Comparison of ENCODE assay signal across 9 mouse cellular contexts in genomic region chr10:94072261-94072915, GRCm38 (mm10). TPM values are rescaled to one million over a fixed set of nuclear protein-coding genes. Genes with fewer than 3 reads are reported as not detected.
DNase-seq lines count a peak whose midpoint lies in the region; ATAC-seq and TF ChIP-seq lines count a peak whose summit lies in the region.
"Had no signal": no experiment of that assay in that cellular context is flagged by ENCODE, and none has a peak within 500 bp of the region (broad histone marks: within the 10 kb centered on the region; RNA-seq: fewer than 3 reads in every experiment).

No protein-coding gene starts in this region.

- peak; percentile 12 to 17 for DNase-seq in cerebellum, adult 18-20 months
- no peak for DNase-seq in cerebellum, adult 11 months
- DNase-seq in MEL (ENCODE audit: low read depth, low spot score): peak; percentile 86
- peak; percentile 56 for DNase-seq in intestine, embryonic 14.5 days (ENCODE audit: low spot score)
- peak in 2 of 3 experiments; percentile 35 to 57 for DNase-seq in liver, embryonic 14.5 days (ENCODE audit: low read depth in 3 of 3, low spot score in 3 of 3)
- peak; percentile 7 for DNase-seq in thymus, postnatal 14 days
- no peak for DNase-seq in urinary bladder, postnatal 4 days (ENCODE audit: low spot score in 2 of 2)

- H3K4me2 ChIP-seq in intestine, embryonic 14.5 days (ENCODE audit: low read length): no peak overlapping the region
- peak overlapping the region; percentile 53 for H3K4me2 ChIP-seq in liver, embryonic 14.5 days (ENCODE audit: low read depth)

- TF ChIP-seq POLR2A in MEL (IDR thresholded peaks at IDR 0.05; ENCODE audit: control insufficient read depth in 1 of 2, insufficient read depth in 1 of 2, low read depth in 1 of 2, low read length in 2 of 2, poor library complexity in 1 of 2): no peak

- H3K4me1 ChIP-seq in MEL (ENCODE audit: control insufficient read depth in 1 of 2, insufficient read depth in 2 of 2, low read length in 2 of 2): peaks cover 4 to 11% of the 10 kb centered on the region in 2 experiments
- peaks cover 14% of the 10 kb centered on the region for H3K4me1 ChIP-seq in intestine, embryonic 14.5 days (replicated peaks; ENCODE audit: control insufficient read depth, insufficient read depth, low read length)
- H3K4me1 ChIP-seq in liver, embryonic 14.5 days (replicated peaks; ENCODE audit: control insufficient read depth in 2 of 2, insufficient read depth in 2 of 2, low read length in 1 of 2): peaks cover 26 to 31% of the 10 kb centered on the region in 2 experiments

- WGBS in intestine, embryonic 14.5 days: 30% methylated on average over 10 of the region's 10 CpGs
- 31% methylated on average over 10 of the region's 10 CpGs for WGBS in liver, embryonic 14.5 days (ENCODE audit: insufficient replicate concordance)

- H3K4me3 ChIP-seq in MEL (ENCODE audit: control insufficient read depth in 1 of 2, insufficient read depth in 1 of 2, low read depth in 2 of 2, low read length in 2 of 2): no peak overlapping the region
- H3K4me3 ChIP-seq in intestine, embryonic 14.5 days (ENCODE audit: low read depth, low read length): no peak overlapping the region
- no peak overlapping the region for H3K4me3 ChIP-seq in liver, embryonic 14.5 days (ENCODE audit: insufficient read depth in 1 of 2, low read depth in 2 of 2, low read length in 2 of 2)

- TF ChIP-seq RAD21 in MEL (IDR thresholded peaks at IDR 0.05; ENCODE audit: low read depth, low read length): no peak

- H3K27ac ChIP-seq in MEL (ENCODE audit: control insufficient read depth, low read depth, low read length): peak overlapping the region; percentile 28; the same call in 1 of the 2 replicates
- H3K27ac ChIP-seq in intestine, embryonic 14.5 days (ENCODE audit: low read depth): peak overlapping the region; percentile 73
- peak overlapping the region; percentile 62 for H3K27ac ChIP-seq in liver, embryonic 14.5 days

- TF ChIP-seq EP300 in MEL (IDR thresholded peaks at IDR 0.05; ENCODE audit: low read depth in 1 of 2, low read length in 2 of 2): peak; percentile 40 to 71
- TF ChIP-seq EP300 in liver, embryonic 14.5 days (IDR thresholded peaks at IDR 0.05; ENCODE audit: low read depth): peak; percentile 42; the same call in 1 of the 2 replicates

- peaks cover 0 to 10% of the 10 kb centered on the region in 2 experiments; a peak in 2 of 4 replicates for H3K36me3 ChIP-seq in MEL (ENCODE audit: control insufficient read depth in 1 of 2, insufficient read depth in 2 of 2, low read length in 2 of 2)
- H3K36me3 ChIP-seq in intestine, embryonic 14.5 days (ENCODE audit: control insufficient read depth, insufficient read depth, low read length): no peaks in the 10 kb centered on the region
- no peaks in the 10 kb centered on the region; the same call in 1 of the 2 replicates for H3K36me3 ChIP-seq in liver, embryonic 14.5 days (replicated peaks; ENCODE audit: control insufficient read depth, insufficient read depth, low read depth)

- H3K27me3 ChIP-seq in MEL (ENCODE audit: control insufficient read depth in 1 of 2, insufficient read depth in 2 of 2, low read length in 2 of 2): no peaks in the 10 kb centered on the region
- no peaks in the 10 kb centered on the region for H3K27me3 ChIP-seq in intestine, embryonic 14.5 days (replicated peaks; ENCODE audit: control insufficient read depth, insufficient read depth, low read length)
- no peaks in the 10 kb centered on the region for H3K27me3 ChIP-seq in liver, embryonic 14.5 days (ENCODE audit: control insufficient read depth, insufficient read depth, low read length)
- H3K27me3 ChIP-seq: CH12.LX had no signal

- H3K9ac ChIP-seq in MEL (ENCODE audit: control insufficient read depth, low read depth, low read length, poor library complexity, severe bottlenecking): no peak overlapping the region
- H3K9ac ChIP-seq in intestine, embryonic 14.5 days (ENCODE audit: low read length): no peak overlapping the region
- peak overlapping the region; percentile 37; the same call in 1 of the 2 replicates for H3K9ac ChIP-seq in liver, embryonic 14.5 days (replicated peaks)

- TF ChIP-seq CTCF in MEL (IDR thresholded peaks at IDR 0.05 in 2 of 3, conservative IDR thresholded peaks at IDR 0.05 in 1 of 3; ENCODE audit: control insufficient read depth in 1 of 3, insufficient read depth in 1 of 3, low read depth in 2 of 3, low read length in 3 of 3, poor library complexity in 1 of 3, severe bottlenecking in 1 of 3): no peak
- no peak for TF ChIP-seq CTCF in liver, embryonic 14.5 days (IDR thresholded peaks at IDR 0.05; ENCODE audit: low read depth)

- no peaks in the 10 kb centered on the region for H3K79me2 ChIP-seq in MEL (ENCODE audit: control insufficient read depth, insufficient read depth, low read length, poor library complexity)

- H3K9me3 ChIP-seq in MEL (replicated peaks; ENCODE audit: insufficient read depth, low read length): no peaks in the 10 kb centered on the region
- no peaks in the 10 kb centered on the region for H3K9me3 ChIP-seq in intestine, embryonic 14.5 days (ENCODE audit: control insufficient read depth, low read length)
- no peaks in the 10 kb centered on the region for H3K9me3 ChIP-seq in liver, embryonic 14.5 days (ENCODE audit: control insufficient read depth, low read length)

- ATAC-seq in erythroid progenitor cell, adult 5-6 weeks (replicated peaks; ENCODE audit: low FRiP score, poor library complexity, severe bottlenecking): peak; percentile 64
- ATAC-seq in intestine, embryonic 14.5 days (replicated peaks; ENCODE audit: low FRiP score, low TSS enrichment, low read depth): no peak
- ATAC-seq in liver, embryonic 14.5 days (ENCODE audit: insufficient read depth): peak; percentile 83

TF ChIP-seq in MEL, 35 proteins besides CTCF, POLR2A, EP300 and RAD21:
- no peak for TF ChIP-seq MXI1 (IDR thresholded peaks at IDR 0.05; ENCODE audit: low read depth, low read length)
- TF ChIP-seq TCF12 (IDR thresholded peaks at IDR 0.05; ENCODE audit: low read depth, low read length): peak; percentile 48; the same call in 1 of the 2 replicates
- no peak for TF ChIP-seq MEF2A (IDR thresholded peaks at IDR 0.05; ENCODE audit: extremely low read depth, insufficient replicate concordance, low read depth, low read length, poor library complexity, severe bottlenecking)
- 0 out of 2 replicates have a peak, but pooled peaks have one; percentile 9 for TF ChIP-seq ETS1 (IDR thresholded peaks at IDR 0.05; ENCODE audit: low read depth, low read length)
- no peak for TF ChIP-seq HCFC1 (IDR thresholded peaks at IDR 0.05; ENCODE audit: low read depth, low read length)
- no peak for TF ChIP-seq E2F4 (IDR thresholded peaks at IDR 0.05; ENCODE audit: borderline replicate concordance, low read depth, low read length)
- no peak for TF ChIP-seq TBP (IDR thresholded peaks at IDR 0.05; ENCODE audit: low read depth, low read length)
- peak; percentile 51 for TF ChIP-seq TAL1 (IDR thresholded peaks at IDR 0.05; ENCODE audit: low read length)
- no peak for TF ChIP-seq ZC3H11A (IDR thresholded peaks at IDR 0.05; ENCODE audit: low read depth, low read length)
- no peak for TF ChIP-seq ELF1 (IDR thresholded peaks at IDR 0.05; ENCODE audit: low read depth, low read length)
- TF ChIP-seq ZMIZ1 (IDR thresholded peaks at IDR 0.05; ENCODE audit: low read depth, low read length): no peak
- TF ChIP-seq USF1 (IDR thresholded peaks at IDR 0.05; ENCODE audit: low read depth, low read length): no peak
- TF ChIP-seq GATA1 (IDR thresholded peaks at IDR 0.05; ENCODE audit: low read depth, low read length): peak; percentile 57

RNA-seq across cellular contexts. Expression of gene Fgd6, which starts 36.6 kb away (rescaled TPM):
- 1.2 and 1.4 TPM in 2 replicates for total RNA-seq in MEL (2012; rRNA removed)
- 1 to 10 TPM in 1 of 2 experiments, not detected in 1; 2.8 TPM for polyA plus RNA-seq in MEL (2012; ENCODE audit: insufficient read depth in 1 of 2, insufficient read length in 2 of 2, low read depth in 1 of 2, low replicate concordance in 2 of 2, missing spikeins in 1 of 2)
- 7.9 and 13.0 TPM in 2 replicates for total RNA-seq in erythroid progenitor cell, adult 5-6 weeks (2015; ENCODE audit: low replicate concordance)
- 9.4 and 13.7 TPM in 2 replicates for total RNA-seq in erythroid progenitor cell, adult 5-6 weeks (2017; ENCODE audit: low replicate concordance)
- polyA plus RNA-seq in intestine, embryonic 14.5 days (2014; fragmentation: Nextera tagmentation; extraction: Ambion mirVana): 5.0 and 5.1 TPM in 2 replicates
- polyA plus RNA-seq in liver, embryonic 14.5 days (2012; rRNA removed): 2.5 and 2.9 TPM in 2 replicates
- polyA plus RNA-seq in liver, embryonic 14.5 days (2014; fragmentation: Nextera tagmentation; extraction: Ambion mirVana): 2.4 and 2.9 TPM in 2 replicates

RNA-seq across cellular contexts. Expression of gene Vezt, which starts 36.8 kb away (rescaled TPM):
- 9.5 and 12.6 TPM in 2 replicates for total RNA-seq in MEL (2012; rRNA removed)
- polyA plus RNA-seq in MEL (2012; ENCODE audit: insufficient read depth in 1 of 2, insufficient read length in 2 of 2, low read depth in 1 of 2, low replicate concordance in 2 of 2, missing spikeins in 1 of 2): 10 to 100 TPM in 1 of 2 experiments, not detected in 1; 13.5 TPM
- 18.0 and 25.6 TPM in 2 replicates for total RNA-seq in erythroid progenitor cell, adult 5-6 weeks (2015; ENCODE audit: low replicate concordance)
- total RNA-seq in erythroid progenitor cell, adult 5-6 weeks (2017; ENCODE audit: low replicate concordance): 20.4 and 20.5 TPM in 2 replicates
- 25.6 and 30.0 TPM in 2 replicates for polyA plus RNA-seq in intestine, embryonic 14.5 days (2014; fragmentation: Nextera tagmentation; extraction: Ambion mirVana)
- polyA plus RNA-seq in liver, embryonic 14.5 days (2012; rRNA removed): 4.9 and 6.6 TPM in 2 replicates
- 12.7 and 14.6 TPM in 2 replicates for polyA plus RNA-seq in liver, embryonic 14.5 days (2014; fragmentation: Nextera tagmentation; extraction: Ambion mirVana)

Comparison
In these comparisons a context has a peak if more than half of its experiments do, and no peak if none do; other contexts are left out.
1. DNase-seq: peak in cerebellum, adult 18-20 months (2 of 2), MEL (single experiment), intestine, embryonic 14.5 days (single experiment), liver, embryonic 14.5 days (2 of 3) and thymus, postnatal 14 days (single experiment); none in cerebellum, adult 11 months (single experiment) and urinary bladder, postnatal 4 days (0 of 2).
2. Peak in every context shown above with its lines, with median percentiles within 50 percentile points of each other: H3K27ac ChIP-seq.